ENCODE assay signal across 8 mouse cellular contexts in genomic region chrX:162719615-162720014, GRCm38 (mm10). TPM values are rescaled to one million over a fixed set of nuclear protein-coding genes. Genes with fewer than 3 reads are reported as not detected.
A peak's percentile ranks its signal among the peaks of the same experiment; 100 is the strongest.
DNase-seq lines count a peak whose midpoint lies in the region; ATAC-seq lines count a peak whose summit lies in the region.

No protein-coding gene starts in this region.

- no peak overlapping the region for H3K4me2 ChIP-seq in kidney, embryonic 14.5 days (replicated peaks; ENCODE audit: low read depth, low read length)

- no peak overlapping the region for H3K27ac ChIP-seq in kidney, embryonic 14.5 days (ENCODE audit: low read depth, low read length)

- no peak overlapping the region for H3K4me3 ChIP-seq in kidney, embryonic 14.5 days (ENCODE audit: low read length)

- H3K27me3 ChIP-seq in kidney, embryonic 14.5 days (ENCODE audit: control insufficient read depth, insufficient read depth, low read length): no peaks in the 10 kb centered on the region

- ATAC-seq in kidney, embryonic 14.5 days (ENCODE audit: low FRiP score, low TSS enrichment): no peak

- H3K36me3 ChIP-seq in kidney, embryonic 14.5 days (ENCODE audit: control insufficient read depth, insufficient read depth, low read length): no peaks in the 10 kb centered on the region

- peak; percentile 26 for DNase-seq in kidney, adult 11 months
- DNase-seq in B cell, adult 2 months: peak; percentile 68 to 69
- peak; percentile 72 for DNase-seq in NIH3T3 (ENCODE audit: low read depth)
- DNase-seq in embryo, embryonic 10 days (ENCODE audit: low spot score): peak; percentile 29
- peak; percentile 40 to 56 for DNase-seq in kidney, postnatal 4 days
- peak; percentile 14 for DNase-seq in spleen, adult 12 weeks (ENCODE audit: low spot score)
- no peak for DNase-seq in right cerebral cortex, adult 18-20 months

- no peak overlapping the region for H3K9ac ChIP-seq in kidney, embryonic 14.5 days (ENCODE audit: low read depth, low read length)

- no peaks in the 10 kb centered on the region for H3K4me1 ChIP-seq in kidney, embryonic 14.5 days (ENCODE audit: control insufficient read depth, insufficient read depth, low read length)

- H3K9me3 ChIP-seq in kidney, embryonic 14.5 days (ENCODE audit: control insufficient read depth, low read length): no peaks in the 10 kb centered on the region

- 42% methylated on average over 2 of the region's 2 CpGs for WGBS in kidney, embryonic 14.5 days

RNA-seq across cellular contexts. Expression of gene Rbbp7, which starts 40.6 kb away (rescaled TPM):
- polyA plus RNA-seq in kidney, embryonic 14.5 days (2014; fragmentation: Nextera tagmentation; extraction: Ambion mirVana): 462 and 531 TPM in 2 replicates
